Mouse (Mus musculus): ENCODE data around the gene Rasgef1a.

DNA sequence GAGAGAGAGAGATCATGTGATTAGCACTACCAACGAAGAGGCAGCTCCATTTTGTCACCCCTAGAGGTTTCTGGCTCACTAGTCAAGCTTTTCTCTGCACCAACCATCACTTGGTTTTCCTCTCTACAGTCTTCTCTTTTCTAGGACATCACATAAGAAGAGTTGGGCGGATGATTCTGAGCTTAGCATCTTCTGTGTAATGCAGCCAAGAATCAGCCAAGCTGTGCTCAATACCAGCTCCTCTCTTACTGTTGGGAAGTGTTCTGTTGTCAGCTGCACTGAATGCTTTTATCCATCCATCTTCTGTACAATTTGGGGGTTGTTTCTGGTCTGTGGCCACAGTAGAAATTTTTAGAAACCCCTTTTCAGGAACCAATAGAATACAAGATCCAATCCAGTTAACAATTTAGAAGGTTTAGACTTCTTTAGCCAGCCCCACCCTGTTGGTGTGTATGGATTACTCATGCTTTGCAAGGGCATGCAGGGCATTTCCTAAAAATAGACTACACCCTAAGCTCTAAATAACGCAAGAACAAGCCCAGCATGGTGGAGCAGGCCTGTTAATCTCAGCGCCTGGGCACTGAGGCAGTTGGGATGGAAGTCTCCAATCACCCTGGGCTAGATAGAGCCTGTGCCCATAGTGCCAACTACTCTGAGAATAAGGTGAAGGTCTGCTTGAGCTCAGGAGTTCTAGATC is 3.2 kb upstream of the Rasgef1a start:
- TF ChIP-seq CTCF (IDR thresholded peaks at IDR 0.05; ENCODE audit: low read depth, low read length) (no peak), EP300 (IDR thresholded peaks at IDR 0.05; ENCODE audit: insufficient read depth, low read depth, low read length) (no peak)

All from ES-Bruce4 (cell line).